Mouse (Mus musculus): Measurements from ENCODE around the gene Clk3.

GRCm38 (mm10) chr9:57764147-57764973 is 1.3 kb downstream of the Clk3 start:
- TF ChIP-seq POLR2A (IDR thresholded peaks at IDR 0.05; ENCODE audit: insufficient read depth, low read depth, low read length) = no peak
- 0 out of 2 replicates have a peak, but pooled peaks have one; percentile 15 for TF ChIP-seq EP300 (IDR thresholded peaks at IDR 0.05; ENCODE audit: insufficient read depth, low read depth, low read length)
